Mouse (Mus musculus) midbrain, postnatal 0 days (tissue): ENCODE measurements around the gene Asf1b. TPM values are rescaled to one million over a fixed set of nuclear protein-coding genes. Genes with fewer than 3 reads are reported as not detected.

Experiments used
- ATAC-seq: fragments of 200-750 bp; cut with Nextera tagmentation; 2 replicates; pipeline ENCODE4 v1.8.0; 2017; ENCODE audit warnings: moderate number of reproducible peaks, mild to moderate bottlenecking, moderate TSS enrichment, moderate library complexity; ENCODE audit not compliant: low FRiP score
- DNase-seq: peaks from one replicate; pipeline ENCODE4 v3.0.0-alpha.2; 2015; ENCODE audit warnings: low spot score
- H3K27ac ChIP-seq: fragments of 300-500 bp; sonication (generic); 2 replicates; pipeline ENCODE4 v1.5.1; 2014; ENCODE audit warnings: low read depth, mild to moderate bottlenecking, low read length, mixed read lengths
- H3K27me3 ChIP-seq: fragments of 300-500 bp; sonication (generic); 2 replicates; pipeline ENCODE4 v1.6.1; 2014; ENCODE audit warnings: low read length, control low read depth, mixed read lengths; ENCODE audit not compliant: insufficient read depth
- H3K36me3 ChIP-seq: fragments of 300-500 bp; sonication (generic); 2 replicates; pipeline ENCODE4 v1.6.1; 2014; ENCODE audit warnings: low read length, control low read depth, mixed read lengths; ENCODE audit not compliant: insufficient read depth
- H3K4me1 ChIP-seq: fragments of 300-500 bp; sonication (generic); 2 replicates; pipeline ENCODE4 v1.6.1; 2014; ENCODE audit warnings: mild to moderate bottlenecking, control low read depth, antibody characterized with exemption, low read length, mixed read lengths; ENCODE audit not compliant: insufficient read depth
- H3K4me2 ChIP-seq: fragments of 300-500 bp; sonication (generic); 2 replicates; pipeline ENCODE4 v1.6.1; 2014; ENCODE audit warnings: low read depth, mild to moderate bottlenecking, low read length, mixed read lengths; ENCODE audit not compliant: poor library complexity, severe bottlenecking
- H3K4me3 ChIP-seq: fragments of 300-500 bp; sonication (generic); 2 replicates; pipeline ENCODE4 v1.5.1; 2014; ENCODE audit warnings: low read depth, mild to moderate bottlenecking, low read length, moderate library complexity
- H3K9ac ChIP-seq: fragments of 300-500 bp; sonication (generic); replicated peaks from 2 replicates; pipeline ENCODE4 v1.6.1; 2014; ENCODE audit warnings: mild to moderate bottlenecking, low read length, moderate library complexity, mixed read lengths; ENCODE audit not compliant: poor library complexity, severe bottlenecking
- H3K9me3 ChIP-seq: fragments of 300-500 bp; sonication (generic); 2 replicates; pipeline ENCODE4 v1.6.1; 2016; ENCODE audit warnings: low read length, control low read depth
- CTCF ChIP-seq: IDR thresholded peaks from 2 replicates; pipeline ENCODE4 v1.5.1; 2016; ENCODE audit warnings: antibody characterized with exemption, mild to moderate bottlenecking
- WGBS: fragments of 180-500 bp; shearing (Covaris S2); extraction: QIAGEN DNeasy Blood & Tissue Kit; methylation state at CpG from one replicate; pipeline ENCODE4 v1.1.7; 2014; 5-methylcytosine and 5-hydroxymethylcytosine counted together
- polyA plus RNA-seq: library from polyadenylated mRNA; unstranded; fragments of >200 nt; fragmentation: Nextera tagmentation; extraction: Ambion mirVana; gene quantifications from 2 replicates; pipeline ENCODE4 v1.2.1, GENCODE M21; 2015
- total RNA-seq: library from RNA; depleted of rRNA; stranded (reverse); fragments of >200 nt; gene quantifications from 2 replicates; pipeline ENCODE4 v1.2.3, GENCODE M21; 2014

Asf1b gene
- total and polyA plus RNA-seq, 2 experiments from 2014 or later: 4.3 to 20.4 TPM

- WGBS: under 1% methylated on average over 47 of the region's 112 CpGs
- Histone ChIP-seq H3K27ac (peak within 1 kb of the TSS; percentile 87), H3K9me3 (no peaks in the 10 kb centered on the region), H3K9ac (peak within 1 kb of the TSS; percentile 79), H3K36me3 (0 out of 2 replicates have a peak, but pooled peaks cover 2% of the 10 kb centered on the region), H3K4me2 (peak within 1 kb of the TSS; percentile 92), H3K27me3 (no peaks in the 10 kb centered on the region), H3K4me3 (peak within 1 kb of the TSS; percentile 73), H3K4me1 (peaks cover 5% of the 10 kb centered on the region; the same call in 1 of the 2 replicates)
- no peak for TF ChIP-seq CTCF
- DNase-seq (peak; percentile 66), ATAC-seq (peak; percentile 21; the same call in 1 of the 2 replicates)
Measured at GRCm38 (mm10) chr8:83997511-83998141, 42.3 kb downstream of the Asf1b start, which contains the start of gene Samd1. Samd1 (plus strand) TSS chr8:83997672.

GRCm38 (mm10) chr8:83998231-83999056, 43.1 kb downstream of the Asf1b start:
- WGBS: 1% methylated on average over 64 of the region's 92 CpGs

GRCm38 (mm10) chr8:83999057-83999705, 43.9 kb downstream of the Asf1b start:
- no peak for DNase-seq
- Histone ChIP-seq H3K36me3 (no peaks in the 10 kb centered on the region), H3K27me3 (no peaks in the 10 kb centered on the region), H3K9ac (no peak overlapping the region; the same call in 1 of the 2 replicates), H3K4me2 (peak overlapping the region; percentile 92), H3K27ac (no peak overlapping the region; the same call in 1 of the 2 replicates), H3K4me3 (peak overlapping the region; percentile 73), H3K4me1 (peaks cover 5% of the 10 kb centered on the region; the same call in 1 of the 2 replicates), H3K9me3 (no peaks in the 10 kb centered on the region)
- 72% methylated on average over 16 of the region's 16 CpGs for WGBS
- ATAC-seq: no peak
- TF ChIP-seq CTCF: no peak

More at GRCm38 (mm10) chr8:83998231-83999056, 43.1 kb downstream of the Asf1b start:
- TF ChIP-seq CTCF: peak; percentile 72
- H3K4me3 ChIP-seq: peak overlapping the region; percentile 73
- DNase-seq: peak; percentile 69
- H3K4me2 ChIP-seq: peak overlapping the region; percentile 92
- peak overlapping the region; percentile 79 for H3K9ac ChIP-seq
- ATAC-seq: 0 out of 2 replicates have a peak, but pooled peaks have one; percentile 5
- H3K4me1 ChIP-seq: peaks cover 5% of the 10 kb centered on the region; the same call in 1 of the 2 replicates
- no peaks in the 10 kb centered on the region for H3K9me3 ChIP-seq
- H3K27me3 ChIP-seq: no peaks in the 10 kb centered on the region
- no peaks in the 10 kb centered on the region for H3K36me3 ChIP-seq
- peak overlapping the region; percentile 87 for H3K27ac ChIP-seq

- Histone ChIP-seq H3K4me3 (no peak overlapping the region), H3K9me3 (no peaks in the 10 kb centered on the region), H3K4me1 (peaks cover 5% of the 10 kb centered on the region; the same call in 1 of the 2 replicates), H3K9ac (no peak overlapping the region), H3K27ac (no peak overlapping the region), H3K4me2 (no peak overlapping the region), H3K36me3 (no peaks in the 10 kb centered on the region), H3K27me3 (no peaks in the 10 kb centered on the region)
- DNase-seq (no peak), ATAC-seq (no peak)
- TF ChIP-seq CTCF: no peak
- 92% methylated on average over 2 of the region's 2 CpGs for WGBS
Measured at GRCm38 (mm10) chr8:83999825-84000224, 44.5 kb downstream of the Asf1b start.

GRCm38 (mm10) chr8:84001281-84002000, 46.1 kb downstream of the Asf1b start, which contains the start of gene 1700067K01Rik:
1700067K01Rik (plus strand) TSS chr8:84001502.
- no peak for DNase-seq
- ATAC-seq: no peak
- peak within 1 kb of the TSS; percentile 24; the same call in 1 of the 2 replicates for H3K9ac ChIP-seq
- no peaks in the 10 kb centered on the region for H3K27me3 ChIP-seq
- H3K4me3 ChIP-seq: no peak within 1 kb of the TSS
- no peaks in the 10 kb centered on the region for H3K9me3 ChIP-seq
- WGBS: 35% methylated on average over 61 of the region's 61 CpGs
- peaks cover 5% of the 10 kb centered on the region; the same call in 1 of the 2 replicates for H3K4me1 ChIP-seq
- H3K36me3 ChIP-seq: no peaks in the 10 kb centered on the region
- H3K4me2 ChIP-seq: peak within 1 kb of the TSS; percentile 12; the same call in 1 of the 2 replicates
- H3K27ac ChIP-seq: no peak within 1 kb of the TSS
- no peak for TF ChIP-seq CTCF
